Comparison of ENCODE assay signal across 11 mouse cellular contexts in the genomic region with DNA sequence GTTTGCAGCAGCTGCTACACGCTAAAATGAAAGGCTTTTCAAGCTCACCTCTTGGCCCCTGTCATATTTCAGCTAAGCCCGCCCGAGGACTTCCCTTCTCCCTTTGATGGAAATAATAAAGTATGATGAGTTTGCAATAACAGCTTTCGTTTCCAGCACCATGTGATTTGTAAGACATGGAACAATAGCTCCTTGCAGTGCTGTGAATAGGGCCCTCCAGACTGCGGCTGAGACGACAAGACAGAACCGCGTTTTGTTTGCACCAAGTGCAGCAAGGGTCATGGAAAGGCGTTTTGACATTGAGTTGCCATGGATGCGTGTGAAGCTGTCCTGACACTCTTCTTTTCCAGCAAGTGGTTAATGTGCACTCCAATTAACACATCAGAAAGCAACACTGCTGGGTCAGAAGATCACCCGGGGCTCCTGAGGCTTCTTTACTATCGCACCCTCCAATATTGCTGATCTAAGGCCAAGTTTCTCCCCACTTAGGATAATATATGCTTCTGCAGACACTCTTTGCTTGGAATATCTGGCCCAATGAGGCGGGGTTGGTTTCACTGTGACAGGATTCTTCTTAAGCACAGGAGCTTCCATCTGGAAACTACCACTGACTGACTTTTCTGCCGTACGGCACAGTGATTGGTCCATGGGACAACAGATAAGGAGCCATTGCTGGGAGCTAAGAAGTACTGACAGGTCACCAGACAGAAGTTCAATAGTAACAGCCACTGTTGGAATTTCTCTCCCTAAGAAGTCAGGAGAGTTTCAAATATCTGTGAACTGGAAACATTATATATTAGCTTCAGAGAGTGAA.
A peak's percentile ranks its signal among the peaks of the same experiment; 100 is the strongest.
DNase-seq lines count a peak whose midpoint lies in the region; ATAC-seq and TF ChIP-seq lines count a peak whose summit lies in the region.
"Had no signal": no experiment of that assay in that cellular context is flagged by ENCODE, and none has a peak within 500 bp of the region (broad histone marks: within the 10 kb centered on the region; RNA-seq: fewer than 3 reads in every experiment).

No protein-coding gene starts in this region.

- no peak overlapping the region for H3K27ac ChIP-seq in limb, embryonic 14.5 days (replicated peaks; ENCODE audit: low read depth, low read length)
- H3K27ac ChIP-seq in limb, embryonic 10.5 days, result no peak overlapping the region
- H3K27ac ChIP-seq in hindbrain, embryonic 10.5 days, result no peak overlapping the region
- no peak overlapping the region for H3K27ac ChIP-seq in heart, embryonic 10.5 days
- no peak overlapping the region for H3K27ac ChIP-seq in intestine, embryonic 16.5 days (ENCODE audit: low read length)

- H3K36me3 ChIP-seq in limb, embryonic 14.5 days (ENCODE audit: control insufficient read depth, insufficient read depth, low read length), result no peaks in the 10 kb centered on the region
- no peaks in the 10 kb centered on the region for H3K36me3 ChIP-seq in limb, embryonic 10.5 days
- no peaks in the 10 kb centered on the region for H3K36me3 ChIP-seq in hindbrain, embryonic 10.5 days
- H3K36me3 ChIP-seq in heart, embryonic 10.5 days, result no peaks in the 10 kb centered on the region
- H3K36me3 ChIP-seq in intestine, embryonic 16.5 days (ENCODE audit: control insufficient read depth, insufficient read depth, low read length), result no peaks in the 10 kb centered on the region

- 74% methylated on average over 15 of the region's 15 CpGs for WGBS in limb, embryonic 14.5 days
- 79% methylated on average over 15 of the region's 15 CpGs for WGBS in limb, embryonic 10.5 days
- 39% methylated on average over 15 of the region's 15 CpGs for WGBS in hindbrain, embryonic 10.5 days
- WGBS in heart, embryonic 10.5 days, result 77% methylated on average over 15 of the region's 15 CpGs
- WGBS in intestine, embryonic 16.5 days, result 66% methylated on average over 15 of the region's 15 CpGs

- H3K4me3 ChIP-seq in limb, embryonic 14.5 days (replicated peaks; ENCODE audit: low read length), result no peak overlapping the region
- no peak overlapping the region for H3K4me3 ChIP-seq in limb, embryonic 10.5 days
- H3K4me3 ChIP-seq in hindbrain, embryonic 10.5 days, result no peak overlapping the region
- no peak overlapping the region for H3K4me3 ChIP-seq in heart, embryonic 10.5 days
- no peak overlapping the region for H3K4me3 ChIP-seq in intestine, embryonic 16.5 days (ENCODE audit: low read length)

- H3K9me3 ChIP-seq in limb, embryonic 14.5 days (ENCODE audit: control insufficient read depth, low read length), result no peaks in the 10 kb centered on the region
- no peaks in the 10 kb centered on the region for H3K9me3 ChIP-seq in limb, embryonic 10.5 days (replicated peaks)
- H3K9me3 ChIP-seq in hindbrain, embryonic 10.5 days, result no peaks in the 10 kb centered on the region
- H3K9me3 ChIP-seq in heart, embryonic 10.5 days, result no peaks in the 10 kb centered on the region
- no peaks in the 10 kb centered on the region for H3K9me3 ChIP-seq in intestine, embryonic 16.5 days (ENCODE audit: control insufficient read depth, low read length)

- H3K4me1 ChIP-seq in limb, embryonic 14.5 days (ENCODE audit: control insufficient read depth, insufficient read depth, low read length), result no peaks in the 10 kb centered on the region
- no peaks in the 10 kb centered on the region for H3K4me1 ChIP-seq in limb, embryonic 10.5 days
- H3K4me1 ChIP-seq in hindbrain, embryonic 10.5 days (replicated peaks), result peaks cover 14% of the 10 kb centered on the region
- no peaks in the 10 kb centered on the region for H3K4me1 ChIP-seq in heart, embryonic 10.5 days
- no peaks in the 10 kb centered on the region for H3K4me1 ChIP-seq in intestine, embryonic 16.5 days (ENCODE audit: control insufficient read depth, insufficient read depth, low read length)

- no peak for DNase-seq in limb, embryonic 14.5 days (ENCODE audit: low spot score)
- DNase-seq in limb, embryonic 10.5 days (ENCODE audit: low spot score), result no peak
- DNase-seq in hindbrain, embryonic 10.5 days (ENCODE audit: low spot score), result peak; percentile 70
- DNase-seq in lung, postnatal 4 days, result peak; percentile 5 to 31
- DNase-seq in retina, postnatal 1 day, result peak; percentile 78
- no peak for DNase-seq in heart, embryonic 10.5 days (ENCODE audit: low spot score)
- DNase-seq: cerebellum, adult 9-10 months; gastrocnemius, postnatal 10 days; right cerebral cortex, postnatal 14 days had no signal

- no peak for TF ChIP-seq POLR2A in limb, embryonic 14.5 days (IDR thresholded peaks at IDR 0.05; ENCODE audit: borderline replicate concordance, extremely low read depth, insufficient read depth, insufficient read length)

- H3K4me2 ChIP-seq in limb, embryonic 14.5 days (replicated peaks; ENCODE audit: low read depth, low read length, severe bottlenecking), result no peak overlapping the region
- no peak overlapping the region for H3K4me2 ChIP-seq in intestine, embryonic 16.5 days (ENCODE audit: low read depth, low read length)

- H3K27me3 ChIP-seq in limb, embryonic 14.5 days (ENCODE audit: control insufficient read depth, insufficient read depth, low read length), result no peaks in the 10 kb centered on the region
- no peaks in the 10 kb centered on the region for H3K27me3 ChIP-seq in limb, embryonic 10.5 days (ENCODE audit: low read depth, poor library complexity, severe bottlenecking)
- 0 out of 2 replicates have a peak, but pooled peaks cover 5% of the 10 kb centered on the region for H3K27me3 ChIP-seq in hindbrain, embryonic 10.5 days (ENCODE audit: insufficient read depth, poor library complexity, severe bottlenecking)
- H3K27me3 ChIP-seq in heart, embryonic 10.5 days (ENCODE audit: insufficient read depth, poor library complexity, severe bottlenecking), result no peaks in the 10 kb centered on the region
- no peaks in the 10 kb centered on the region for H3K27me3 ChIP-seq in intestine, embryonic 16.5 days (replicated peaks; ENCODE audit: control insufficient read depth, insufficient read depth, low read length)

- H3K9ac ChIP-seq in limb, embryonic 14.5 days (ENCODE audit: low read depth, low read length, severe bottlenecking), result no peak overlapping the region
- H3K9ac ChIP-seq in intestine, embryonic 16.5 days (ENCODE audit: low read depth, low read length), result no peak overlapping the region

- ATAC-seq in limb, embryonic 14.5 days (ENCODE audit: low FRiP score, low read depth), result 0 out of 2 replicates have a peak, but pooled peaks have one; percentile 6
- ATAC-seq in cerebellum, adult (ENCODE audit: insufficient number of reproducible peaks, low FRiP score, low TSS enrichment), result no peak
- no peak for ATAC-seq in intestine, embryonic 16.5 days

Comparison
In these comparisons a context has a peak if more than half of its experiments do, and no peak if none do; other contexts are left out.
1. DNase-seq: peak in hindbrain, embryonic 10.5 days (single experiment), lung, postnatal 4 days (2 of 2) and retina, postnatal 1 day (single experiment); none in limb, embryonic 14.5 days (single experiment), limb, embryonic 10.5 days (single experiment) and heart, embryonic 10.5 days (single experiment).